Mouse (Mus musculus): ENCODE data around the gene Pax4. TPM values are rescaled to one million over a fixed set of nuclear protein-coding genes. Genes with fewer than 3 reads are reported as not detected.

Gene Pax4
- polyA plus RNA-seq, 1 experiment from 2014 or later: not detected

- Histone ChIP-seq H3K36me3 (no peaks in the 10 kb centered on the region), H3K27ac (no peak overlapping the region), H3K9me3 (0 out of 2 replicates have a peak, but pooled peaks cover 2% of the 10 kb centered on the region), H3K4me3 (replicated peaks) (peak overlapping the region; percentile 47), H3K9ac (replicated peaks) (peak overlapping the region; percentile 8; the same call in 1 of the 2 replicates), H3K27me3 (peaks cover 28% of the 10 kb centered on the region), H3K4me1 (replicated peaks) (peaks cover 10% of the 10 kb centered on the region; the same call in 1 of the 2 replicates), H3K4me2 (peak overlapping the region; percentile 65)
- ATAC-seq (ENCODE audit: insufficient number of reproducible peaks, insufficient read depth, low FRiP score, low TSS enrichment, low read depth): no peak
- WGBS: 1% methylated on average over 19 of the region's 19 CpGs
These were observed 52.2 kb downstream of the Pax4 start for GRCm38 (mm10) chr6:28396853-28397457.

- Histone ChIP-seq H3K36me3 (no peaks in the 10 kb centered on the region), H3K4me3 (replicated peaks) (peak overlapping the region; percentile 47), H3K4me2 (peak overlapping the region; percentile 65), H3K4me1 (replicated peaks) (peaks cover 10% of the 10 kb centered on the region; the same call in 1 of the 2 replicates), H3K27ac (no peak overlapping the region), H3K9me3 (0 out of 2 replicates have a peak, but pooled peaks cover 2% of the 10 kb centered on the region), H3K9ac (replicated peaks) (no peak overlapping the region), H3K27me3 (peaks cover 28% of the 10 kb centered on the region)
- 25% methylated on average over 15 of the region's 15 CpGs for WGBS
- ATAC-seq (ENCODE audit: insufficient number of reproducible peaks, insufficient read depth, low FRiP score, low TSS enrichment, low read depth): no peak
These were observed 52.9 kb downstream of the Pax4 start for GRCm38 (mm10) chr6:28396051-28396852.

Other genes with a start within 250 kb of the Pax4 start
- 14.0 and 17.7 TPM in 2 replicates for gene Zfp800, start 51.3 kb downstream of the Pax4 start, polyA plus RNA-seq (2016; fragmentation: Nextera tagmentation; extraction: Ambion mirVana)
- gene Arf5, start 25.8 kb downstream of the Pax4 start, polyA plus RNA-seq (2016; fragmentation: Nextera tagmentation; extraction: Ambion mirVana): 335 and 342 TPM in 2 replicates
- not detected in 2 replicates for gene Fscn3, start 21.6 kb downstream of the Pax4 start, polyA plus RNA-seq (2016; fragmentation: Nextera tagmentation; extraction: Ambion mirVana)
- gene Gcc1, start 21.0 kb downstream of the Pax4 start, polyA plus RNA-seq (2016; fragmentation: Nextera tagmentation; extraction: Ambion mirVana): 12.5 and 13.1 TPM in 2 replicates
- 136 and 143 TPM in 2 replicates for gene Snd1, start 25.8 kb upstream of the Pax4 start, polyA plus RNA-seq (2016; fragmentation: Nextera tagmentation; extraction: Ambion mirVana)